Mouse (Mus musculus) embryonic fibroblast, embryonic 13.5 days (primary cell): Measurements from ENCODE around the gene Ostf1.

Experiments used
- CTCF ChIP-seq: IDR thresholded peaks from 2 replicates; pipeline ENCODE4 v1.5.1; 2011; ENCODE audit warnings: mild to moderate bottlenecking, control low read depth, low read length, moderate library complexity, borderline replicate concordance; ENCODE audit not compliant: insufficient read depth
- POLR2A ChIP-seq: IDR thresholded peaks from 2 replicates; pipeline ENCODE4 v1.6.1; 2011; ENCODE audit warnings: low read depth, mild to moderate bottlenecking, control low read depth, low read length, moderate library complexity

GRCm38 (mm10) chr19:18590234-18590633, 41.4 kb downstream of the Ostf1 start:
- TF ChIP-seq POLR2A (no peak), CTCF (no peak)
